Mouse (Mus musculus) liver, embryonic 15.5 days (tissue): ENCODE data around the gene Itga8. TPM values are rescaled to one million over a fixed set of nuclear protein-coding genes. Genes with fewer than 3 reads are reported as not detected.

Experiments used
- ATAC-seq: fragments of 200-750 bp; cut with Nextera tagmentation; 2 replicates; pipeline ENCODE4 v1.8.0; 2017; ENCODE audit warnings: moderate number of reproducible peaks, mild to moderate bottlenecking, moderate library complexity; ENCODE audit not compliant: insufficient read depth
- H3K27ac ChIP-seq: fragments of 300-500 bp; sonication (generic); replicated peaks from 2 replicates; pipeline ENCODE4 v1.5.1; 2015; ENCODE audit warnings: mild to moderate bottlenecking, inconsistent platforms
- H3K27me3 ChIP-seq: fragments of 300-500 bp; sonication (generic); 2 replicates; pipeline ENCODE4 v1.6.1; 2015; ENCODE audit warnings: mild to moderate bottlenecking, inconsistent platforms
- H3K36me3 ChIP-seq: fragments of 300-500 bp; sonication (generic); replicated peaks from 2 replicates; pipeline ENCODE4 v1.6.1; 2015; ENCODE audit warnings: moderate library complexity, mild to moderate bottlenecking, inconsistent platforms
- H3K4me1 ChIP-seq: fragments of 300-500 bp; sonication (generic); replicated peaks from 2 replicates; pipeline ENCODE4 v1.6.1; 2015; ENCODE audit warnings: inconsistent platforms
- H3K4me2 ChIP-seq: fragments of 300-500 bp; sonication (generic); 2 replicates; pipeline ENCODE4 v1.6.1; 2015; ENCODE audit warnings: moderate library complexity, mild to moderate bottlenecking, inconsistent platforms
- H3K4me3 ChIP-seq: fragments of 300-500 bp; sonication (generic); replicated peaks from 2 replicates; pipeline ENCODE4 v1.5.1; 2015; ENCODE audit warnings: mild to moderate bottlenecking, inconsistent platforms
- H3K9ac ChIP-seq: fragments of 300-500 bp; sonication (generic); 2 replicates; pipeline ENCODE4 v1.6.1; 2015; ENCODE audit warnings: moderate library complexity, mild to moderate bottlenecking, inconsistent platforms
- H3K9me3 ChIP-seq: fragments of 300-500 bp; sonication (generic); replicated peaks from 2 replicates; pipeline ENCODE4 v1.6.1; 2016; ENCODE audit warnings: inconsistent platforms
- WGBS: fragments of 180-500 bp; shearing (Covaris S2); methylation state at CpG from one replicate; pipeline ENCODE4 v1.1.7; 2015; ENCODE audit warnings: mixed read lengths; ENCODE audit not compliant: insufficient replicate concordance; 5-methylcytosine and 5-hydroxymethylcytosine counted together
- polyA plus RNA-seq: library from polyadenylated mRNA; unstranded; fragments of >200 nt; fragmentation: Nextera tagmentation; extraction: Ambion mirVana; gene quantifications from 2 replicates; pipeline ENCODE4 v1.2.1, GENCODE M21; 2015

Gene Itga8
- polyA plus RNA-seq, 1 experiment from 2014 or later = 2.2 TPM

GRCm38 (mm10) chr2:12147902-12148301, 153.8 kb downstream of the Itga8 start:
- Histone ChIP-seq H3K36me3 (no peaks in the 10 kb centered on the region), H3K9me3 (no peaks in the 10 kb centered on the region), H3K4me2 (no peak overlapping the region), H3K4me3 (no peak overlapping the region), H3K27ac (no peak overlapping the region), H3K4me1 (no peaks in the 10 kb centered on the region), H3K27me3 (no peaks in the 10 kb centered on the region), H3K9ac (no peak overlapping the region)
- WGBS = 42% methylated on average over 2 of the region's 2 CpGs
- no peak for ATAC-seq

GRCm38 (mm10) chr2:12146612-12147011, 155.1 kb downstream of the Itga8 start:
- no peak overlapping the region for H3K27ac ChIP-seq
- no peak overlapping the region for H3K4me3 ChIP-seq
- no peaks in the 10 kb centered on the region for H3K4me1 ChIP-seq
- no peak overlapping the region for H3K9ac ChIP-seq
- 34% methylated on average over 2 of the region's 2 CpGs for WGBS
- H3K27me3 ChIP-seq = no peaks in the 10 kb centered on the region
- no peaks in the 10 kb centered on the region for H3K9me3 ChIP-seq
- no peak overlapping the region for H3K4me2 ChIP-seq
- no peak for ATAC-seq
- H3K36me3 ChIP-seq = no peaks in the 10 kb centered on the region

- no peaks in the 10 kb centered on the region for H3K9me3 ChIP-seq
- no peak overlapping the region for H3K4me2 ChIP-seq
- no peaks in the 10 kb centered on the region for H3K4me1 ChIP-seq
- no peaks in the 10 kb centered on the region for H3K36me3 ChIP-seq
- no peak overlapping the region for H3K4me3 ChIP-seq
- H3K27me3 ChIP-seq = no peaks in the 10 kb centered on the region
- 52% methylated on average over 5 of the region's 5 CpGs for WGBS
- H3K9ac ChIP-seq = no peak overlapping the region
- H3K27ac ChIP-seq = no peak overlapping the region
- ATAC-seq = no peak
Measured at GRCm38 (mm10) chr2:12138765-12139368, 162.9 kb downstream of the Itga8 start.

GRCm38 (mm10) chr2:12126580-12126979, 175.1 kb downstream of the Itga8 start:
- no peak for ATAC-seq
- Histone ChIP-seq H3K9ac (no peak overlapping the region), H3K27me3 (no peaks in the 10 kb centered on the region), H3K4me1 (no peaks in the 10 kb centered on the region), H3K36me3 (no peaks in the 10 kb centered on the region), H3K27ac (no peak overlapping the region), H3K4me2 (no peak overlapping the region), H3K4me3 (no peak overlapping the region), H3K9me3 (no peaks in the 10 kb centered on the region)

GRCm38 (mm10) chr2:12115479-12115878, 186.2 kb downstream of the Itga8 start:
- Histone ChIP-seq H3K4me2 (no peak overlapping the region), H3K27me3 (no peaks in the 10 kb centered on the region), H3K36me3 (no peaks in the 10 kb centered on the region), H3K9ac (no peak overlapping the region), H3K9me3 (no peaks in the 10 kb centered on the region), H3K27ac (no peak overlapping the region), H3K4me3 (no peak overlapping the region), H3K4me1 (no peaks in the 10 kb centered on the region)
- 51% methylated on average over 2 of the region's 2 CpGs for WGBS
- no peak for ATAC-seq

- ATAC-seq = no peak
- no peak overlapping the region for H3K4me3 ChIP-seq
- H3K4me1 ChIP-seq = no peaks in the 10 kb centered on the region
- no peak overlapping the region for H3K4me2 ChIP-seq
- H3K27ac ChIP-seq = no peak overlapping the region
- H3K36me3 ChIP-seq = no peaks in the 10 kb centered on the region
- H3K9ac ChIP-seq = no peak overlapping the region
- H3K27me3 ChIP-seq = no peaks in the 10 kb centered on the region
- H3K9me3 ChIP-seq = no peaks in the 10 kb centered on the region
- 61% methylated on average over 3 of the region's 3 CpGs for WGBS
Measured at GRCm38 (mm10) chr2:12109306-12109705, 192.4 kb downstream of the Itga8 start.

- Histone ChIP-seq H3K36me3 (no peaks in the 10 kb centered on the region), H3K27me3 (no peaks in the 10 kb centered on the region), H3K9ac (no peak overlapping the region), H3K4me1 (no peaks in the 10 kb centered on the region), H3K4me3 (no peak overlapping the region), H3K27ac (no peak overlapping the region), H3K9me3 (no peaks in the 10 kb centered on the region), H3K4me2 (no peak overlapping the region)
- ATAC-seq = no peak
- WGBS = 62% methylated on average over 2 of the region's 2 CpGs
Measured at GRCm38 (mm10) chr2:12108306-12108705, 193.4 kb downstream of the Itga8 start.

- no peaks in the 10 kb centered on the region for H3K27me3 ChIP-seq
- no peak overlapping the region for H3K9ac ChIP-seq
- 39% methylated on average over 2 of the region's 2 CpGs for WGBS
- no peaks in the 10 kb centered on the region for H3K36me3 ChIP-seq
- H3K27ac ChIP-seq = no peak overlapping the region
- ATAC-seq = no peak
- no peak overlapping the region for H3K4me2 ChIP-seq
- no peaks in the 10 kb centered on the region for H3K4me1 ChIP-seq
- no peak overlapping the region for H3K4me3 ChIP-seq
- H3K9me3 ChIP-seq = no peaks in the 10 kb centered on the region
Measured at GRCm38 (mm10) chr2:12107265-12107664, 194.5 kb downstream of the Itga8 start.

GRCm38 (mm10) chr2:12103183-12103582, 198.5 kb downstream of the Itga8 start:
- ATAC-seq = no peak

GRCm38 (mm10) chr2:12092203-12092984, 209.3 kb downstream of the Itga8 start:
- Histone ChIP-seq H3K9ac (no peak overlapping the region), H3K4me3 (no peak overlapping the region), H3K9me3 (no peaks in the 10 kb centered on the region), H3K27me3 (no peaks in the 10 kb centered on the region), H3K4me1 (no peaks in the 10 kb centered on the region), H3K36me3 (no peaks in the 10 kb centered on the region), H3K4me2 (no peak overlapping the region), H3K27ac (no peak overlapping the region)
- whole genome bisulfite sequencing = 60% methylated on average over 7 of the region's 7 CpGs
- no peak for ATAC-seq

More at GRCm38 (mm10) chr2:12103183-12103582, 198.5 kb downstream of the Itga8 start:
- no peaks in the 10 kb centered on the region for H3K36me3 ChIP-seq
- H3K27me3 ChIP-seq = no peaks in the 10 kb centered on the region
- no peak overlapping the region for H3K27ac ChIP-seq
- no peak overlapping the region for H3K4me3 ChIP-seq
- no peaks in the 10 kb centered on the region for H3K4me1 ChIP-seq
- no peaks in the 10 kb centered on the region for H3K9me3 ChIP-seq
- no peak overlapping the region for H3K4me2 ChIP-seq
- 50% methylated on average over 1 of the region's 1 CpGs for WGBS
- H3K9ac ChIP-seq = no peak overlapping the region

- H3K4me3 ChIP-seq = no peak overlapping the region
- no peaks in the 10 kb centered on the region for H3K36me3 ChIP-seq
- WGBS = 45% methylated on average over 2 of the region's 2 CpGs
- no peaks in the 10 kb centered on the region for H3K4me1 ChIP-seq
- H3K27me3 ChIP-seq = no peaks in the 10 kb centered on the region
- no peaks in the 10 kb centered on the region for H3K9me3 ChIP-seq
- no peak overlapping the region for H3K9ac ChIP-seq
- no peak for ATAC-seq
- H3K4me2 ChIP-seq = no peak overlapping the region
- no peak overlapping the region for H3K27ac ChIP-seq
Measured at GRCm38 (mm10) chr2:12090993-12091392, 210.7 kb downstream of the Itga8 start.

GRCm38 (mm10) chr2:12085492-12085891, 216.2 kb downstream of the Itga8 start:
- Histone ChIP-seq H3K4me1 (no peaks in the 10 kb centered on the region), H3K36me3 (no peaks in the 10 kb centered on the region), H3K9ac (no peak overlapping the region), H3K9me3 (no peaks in the 10 kb centered on the region), H3K27me3 (no peaks in the 10 kb centered on the region), H3K4me2 (no peak overlapping the region), H3K4me3 (no peak overlapping the region), H3K27ac (no peak overlapping the region)
- ATAC-seq = no peak
- WGBS = 47% methylated on average over 2 of the region's 2 CpGs
